19 mouse cellular contexts compared by ENCODE assay signal in genomic region chr2:38192007-38192406, GRCm38 (mm10).
A peak's percentile ranks its signal among the peaks of the same experiment; 100 is the strongest.
DNase-seq lines count a peak whose midpoint lies in the region; ATAC-seq and TF ChIP-seq lines count a peak whose summit lies in the region.
"Had no signal": no experiment of that assay in that cellular context is flagged by ENCODE, and none has a peak within 500 bp of the region (broad histone marks: within the 10 kb centered on the region; RNA-seq: fewer than 3 reads in every experiment).

No protein-coding gene starts in this region.

- H3K4me2 ChIP-seq in midbrain, embryonic 11.5 days: no peak overlapping the region
- H3K4me2 ChIP-seq in midbrain, embryonic 16.5 days (ENCODE audit: low read length): no peak overlapping the region
- peak overlapping the region; percentile 63 for H3K4me2 ChIP-seq in liver, embryonic 13.5 days
- no peak overlapping the region for H3K4me2 ChIP-seq in liver, postnatal 0 days (ENCODE audit: low read depth, low read length)
- H3K4me2 ChIP-seq in neural tube, embryonic 15.5 days: no peak overlapping the region
- H3K4me2 ChIP-seq: embryonic facial prominence, embryonic 13.5 days; forebrain, embryonic 15.5 days; heart, embryonic 11.5 days; hindbrain, embryonic 14.5 days had no signal

- TF ChIP-seq EP300 in liver, postnatal 0 days (IDR thresholded peaks at IDR 0.05; ENCODE audit: low read depth): no peak

- 95% methylated on average over 1 of the region's 1 CpGs for WGBS in midbrain, embryonic 11.5 days
- 100% methylated on average over 1 of the region's 1 CpGs for WGBS in midbrain, embryonic 16.5 days
- 51% methylated on average over 1 of the region's 1 CpGs for WGBS in liver, embryonic 13.5 days (ENCODE audit: insufficient replicate concordance)
- WGBS in liver, postnatal 0 days (ENCODE audit: insufficient replicate concordance): 81% methylated on average over 1 of the region's 1 CpGs
- 98% methylated on average over 1 of the region's 1 CpGs for WGBS in neural tube, embryonic 15.5 days

- H3K4me3 ChIP-seq in midbrain, embryonic 11.5 days (ENCODE audit: low read depth, low read length): no peak overlapping the region
- no peak overlapping the region for H3K4me3 ChIP-seq in midbrain, embryonic 16.5 days (ENCODE audit: low read depth, low read length)
- H3K4me3 ChIP-seq in liver, embryonic 13.5 days (replicated peaks): peak overlapping the region; percentile 42
- no peak overlapping the region for H3K4me3 ChIP-seq in liver, postnatal 0 days (ENCODE audit: low read depth, low read length)
- no peak overlapping the region for H3K4me3 ChIP-seq in neural tube, embryonic 15.5 days (replicated peaks)
- H3K4me3 ChIP-seq: embryonic facial prominence, embryonic 13.5 days; forebrain, embryonic 15.5 days; heart, adult 2 months; hindbrain, embryonic 10.5 days had no signal

- H3K9ac ChIP-seq in midbrain, embryonic 11.5 days (ENCODE audit: low read length): no peak overlapping the region
- H3K9ac ChIP-seq in midbrain, embryonic 16.5 days (ENCODE audit: low read depth, low read length): no peak overlapping the region
- H3K9ac ChIP-seq in liver, embryonic 13.5 days: peak overlapping the region; percentile 61; the same call in 1 of the 2 replicates
- no peak overlapping the region for H3K9ac ChIP-seq in liver, postnatal 0 days (replicated peaks)
- no peak overlapping the region for H3K9ac ChIP-seq in neural tube, embryonic 15.5 days (replicated peaks)
- H3K9ac ChIP-seq: embryonic facial prominence, embryonic 13.5 days; forebrain, embryonic 15.5 days; hindbrain, embryonic 14.5 days had no signal

- peak; percentile 33 for DNase-seq in midbrain, embryonic 11.5 days (ENCODE audit: low spot score, missing footprints)
- DNase-seq in liver, embryonic 13.5 days: no peak
- DNase-seq in liver, postnatal 0 days: no peak
- DNase-seq in cerebellum, postnatal 10 days: no peak
- no peak for DNase-seq in ovary, postnatal 10 days (ENCODE audit: low spot score)
- DNase-seq: adrenal gland, postnatal 10 days; B cell, adult 2 months; cerebellum, adult 8-10 months; cerebellum, postnatal 25 days; gastrocnemius, postnatal 10 days; heart, adult 2 months had no signal

- H3K27ac ChIP-seq in midbrain, embryonic 11.5 days (ENCODE audit: low read depth, low read length): no peak overlapping the region
- H3K27ac ChIP-seq in midbrain, embryonic 16.5 days (ENCODE audit: low read length): no peak overlapping the region
- H3K27ac ChIP-seq in liver, embryonic 13.5 days: peak overlapping the region; percentile 92
- H3K27ac ChIP-seq in liver, postnatal 0 days (ENCODE audit: low read depth): 0 out of 2 replicates have a peak overlapping the region, but pooled peaks have one; percentile 3
- H3K27ac ChIP-seq in neural tube, embryonic 15.5 days (replicated peaks): no peak overlapping the region
- H3K27ac ChIP-seq: embryonic facial prominence, embryonic 13.5 days; forebrain, embryonic 15.5 days; heart, adult 2 months; hindbrain, embryonic 10.5 days; hindbrain, embryonic 14.5 days had no signal

- H3K4me1 ChIP-seq in midbrain, embryonic 11.5 days (ENCODE audit: control insufficient read depth, insufficient read depth, low read length): no peaks in the 10 kb centered on the region
- H3K4me1 ChIP-seq in midbrain, embryonic 16.5 days (ENCODE audit: control insufficient read depth, insufficient read depth, low read length): peaks cover 10% of the 10 kb centered on the region
- peaks cover 77% of the 10 kb centered on the region for H3K4me1 ChIP-seq in liver, embryonic 13.5 days (replicated peaks)
- H3K4me1 ChIP-seq in liver, postnatal 0 days (ENCODE audit: insufficient read depth): peaks cover 14% of the 10 kb centered on the region
- peaks cover 10% of the 10 kb centered on the region for H3K4me1 ChIP-seq in neural tube, embryonic 15.5 days

- ATAC-seq in midbrain, embryonic 11.5 days (ENCODE audit: low FRiP score): no peak
- ATAC-seq in midbrain, embryonic 16.5 days: no peak
- ATAC-seq in erythroid progenitor cell, adult 5-6 weeks (replicated peaks; ENCODE audit: low FRiP score, poor library complexity, severe bottlenecking): peak; percentile 66
- peak; percentile 94 for ATAC-seq in liver, embryonic 13.5 days (ENCODE audit: low read depth)
- 0 out of 2 replicates have a peak, but pooled peaks have one; percentile 56 for ATAC-seq in liver, postnatal 0 days
- no peak for ATAC-seq in neural tube, embryonic 15.5 days (ENCODE audit: low FRiP score)
- ATAC-seq: forebrain, embryonic 15.5 days had no signal

- no peaks in the 10 kb centered on the region for H3K36me3 ChIP-seq in midbrain, embryonic 11.5 days (ENCODE audit: control insufficient read depth, insufficient read depth, low read length)
- no peaks in the 10 kb centered on the region for H3K36me3 ChIP-seq in midbrain, embryonic 16.5 days (ENCODE audit: control insufficient read depth, insufficient read depth, low read length)
- no peaks in the 10 kb centered on the region for H3K36me3 ChIP-seq in liver, embryonic 13.5 days
- no peaks in the 10 kb centered on the region for H3K36me3 ChIP-seq in liver, postnatal 0 days (replicated peaks; ENCODE audit: insufficient read depth, low read length)
- no peaks in the 10 kb centered on the region for H3K36me3 ChIP-seq in neural tube, embryonic 15.5 days
- H3K36me3 ChIP-seq: embryonic facial prominence, embryonic 13.5 days; forebrain, embryonic 15.5 days; hindbrain, embryonic 10.5 days had no signal

- H3K9me3 ChIP-seq in midbrain, embryonic 11.5 days (ENCODE audit: control insufficient read depth, low read length): no peaks in the 10 kb centered on the region
- H3K9me3 ChIP-seq in midbrain, embryonic 16.5 days (replicated peaks; ENCODE audit: control insufficient read depth, low read length, poor library complexity, severe bottlenecking): no peaks in the 10 kb centered on the region
- no peaks in the 10 kb centered on the region for H3K9me3 ChIP-seq in liver, embryonic 13.5 days (replicated peaks)
- H3K9me3 ChIP-seq in liver, postnatal 0 days (ENCODE audit: low read length): no peaks in the 10 kb centered on the region
- H3K9me3 ChIP-seq in neural tube, embryonic 15.5 days (replicated peaks): no peaks in the 10 kb centered on the region
- H3K9me3 ChIP-seq: embryonic facial prominence, embryonic 13.5 days; forebrain, embryonic 15.5 days; hindbrain, embryonic 10.5 days had no signal

- H3K27me3 ChIP-seq in midbrain, embryonic 11.5 days (ENCODE audit: control insufficient read depth, insufficient read depth, low read length): peaks cover 3% of the 10 kb centered on the region; the same call in 1 of the 2 replicates
- H3K27me3 ChIP-seq in midbrain, embryonic 16.5 days (ENCODE audit: control insufficient read depth, insufficient read depth, low read depth, low read length): no peaks in the 10 kb centered on the region
- no peaks in the 10 kb centered on the region for H3K27me3 ChIP-seq in liver, embryonic 13.5 days
- no peaks in the 10 kb centered on the region for H3K27me3 ChIP-seq in liver, postnatal 0 days (ENCODE audit: insufficient read depth, low read length)
- H3K27me3 ChIP-seq in neural tube, embryonic 15.5 days (replicated peaks): no peaks in the 10 kb centered on the region
- H3K27me3 ChIP-seq: embryonic facial prominence, embryonic 13.5 days; forebrain, embryonic 15.5 days had no signal

- no peak for TF ChIP-seq CTCF in liver, postnatal 0 days (IDR thresholded peaks at IDR 0.05; ENCODE audit: low read depth)

Comparison
In these comparisons a context has a peak if more than half of its experiments do, and no peak if none do; other contexts are left out.
1. ATAC-seq: peak in erythroid progenitor cell, adult 5-6 weeks (single experiment), liver, embryonic 13.5 days (single experiment) and liver, postnatal 0 days (single experiment); none in midbrain, embryonic 11.5 days (single experiment), midbrain, embryonic 16.5 days (single experiment) and neural tube, embryonic 15.5 days (single experiment).
2. H3K27ac ChIP-seq: peak in liver, embryonic 13.5 days (single experiment) and liver, postnatal 0 days (single experiment); none in midbrain, embryonic 11.5 days (single experiment), midbrain, embryonic 16.5 days (single experiment) and neural tube, embryonic 15.5 days (single experiment).